Mouse (Mus musculus) liver, adult 2 months (tissue): ENCODE data around the gene Zbtb48.

Experiments
- CTCF ChIP-seq: fragments of 200-500 bp; IDR thresholded peaks from 2 replicates; pipeline ENCODE4 v1.5.1; 2011; ENCODE audit warnings: low read depth, low read length, control low read depth
- POLR2A ChIP-seq: fragments of 200-500 bp; IDR thresholded peaks from 2 replicates; pipeline ENCODE4 v1.6.1; 2011; ENCODE audit warnings: low read length, control low read depth; ENCODE audit not compliant: insufficient read depth; ENCODE audit errors: extremely low read depth

DNA sequence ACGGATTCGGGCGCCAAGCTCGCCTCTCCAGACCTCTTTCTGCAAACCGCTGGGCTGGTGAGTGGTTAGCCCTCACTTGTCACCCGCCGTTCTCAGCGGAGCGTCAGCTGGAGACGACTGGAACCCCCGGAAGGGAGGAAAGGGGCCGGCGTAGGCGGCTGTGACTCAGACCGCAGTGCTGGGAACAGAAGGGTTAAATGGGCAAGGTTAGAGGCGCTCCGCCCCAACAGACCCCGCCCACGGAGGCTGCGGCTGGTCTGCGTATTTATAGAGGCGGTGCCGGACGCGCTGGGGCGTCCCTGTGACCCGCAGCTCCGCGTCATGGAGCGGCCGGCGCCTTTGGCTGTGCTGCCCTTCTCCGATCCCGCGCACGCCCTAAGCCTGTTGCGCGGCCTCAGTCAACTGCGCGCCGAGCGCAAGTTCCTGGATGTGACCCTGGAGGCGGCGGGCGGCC lies 18.8 kb downstream of the Zbtb48 start, which contains the start of gene Klhl21:
- TF ChIP-seq POLR2A (peak; percentile 97), CTCF (no peak)
